Mouse (Mus musculus): ENCODE results near the gene P4hb. TPM values are rescaled to one million over a fixed set of nuclear protein-coding genes. Genes with fewer than 3 reads are reported as not detected.

P4hb gene
- total and polyA plus RNA-seq, 2 experiments from 2014 or later, result 174 to 208 TPM

DNA sequence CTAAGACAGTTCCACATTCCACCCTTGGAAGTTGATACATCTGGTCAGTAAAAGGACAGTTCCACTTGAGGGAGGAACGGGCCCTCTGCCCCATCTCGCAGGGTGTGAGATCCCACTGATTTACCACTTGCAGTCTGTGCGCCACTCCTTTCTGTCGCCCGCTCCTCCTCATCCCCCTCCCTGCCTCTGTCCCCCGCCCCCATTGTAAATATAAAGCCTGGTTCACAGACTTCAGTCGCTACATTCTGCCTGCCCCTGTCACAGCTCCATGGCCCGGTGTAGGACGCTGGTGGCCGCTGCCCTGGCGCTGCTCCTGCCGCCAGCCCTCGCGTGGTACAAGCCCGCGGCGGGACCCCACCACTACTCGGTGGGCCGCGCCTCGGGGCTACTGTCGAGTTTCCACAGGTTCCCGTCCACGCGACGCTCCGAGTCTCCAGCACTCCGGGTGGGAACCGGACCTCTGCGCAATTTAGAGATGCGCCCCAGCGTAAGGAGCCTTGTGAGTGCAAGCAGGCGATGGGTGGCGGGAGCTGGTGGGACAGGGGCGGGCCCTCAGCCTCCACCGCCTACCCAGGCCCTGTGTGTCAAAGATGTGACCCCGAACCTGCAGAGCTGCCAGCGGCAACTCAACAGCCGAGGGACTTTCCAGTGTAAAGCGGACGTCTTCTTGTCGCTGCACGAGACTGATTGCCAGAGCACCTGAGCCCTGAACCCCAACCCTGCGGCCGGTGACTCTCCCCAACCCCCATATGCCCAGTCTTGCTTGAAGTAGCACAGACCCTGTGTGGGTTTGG lies 35.4 kb upstream of the P4hb start, which contains the start of gene Npb:
Npb (plus strand) TSS at position 237 of the 794 bp plus-strand sequence.
- DNase-seq (no peak), ATAC-seq (no peak)
- Histone ChIP-seq H3K4me2 (ENCODE audit: low read depth) (peak within 1 kb of the TSS; percentile 31), H3K9me3 (ENCODE audit: low read length) (no peaks in the 10 kb centered on the region), H3K9ac (peak within 1 kb of the TSS; percentile 26; the same call in 1 of the 2 replicates), H3K4me3 (ENCODE audit: low read depth, low read length) (no peak within 1 kb of the TSS), H3K27me3 (ENCODE audit: insufficient read depth, low read length) (no peaks in the 10 kb centered on the region), H3K36me3 (ENCODE audit: insufficient read depth) (peaks cover 69% of the 10 kb centered on the region), H3K27ac (ENCODE audit: low read depth, low read length) (no peak within 1 kb of the TSS), H3K4me1 (ENCODE audit: insufficient read depth) (no peaks in the 10 kb centered on the region)
- TF ChIP-seq CTCF (IDR thresholded peaks at IDR 0.05; ENCODE audit: low read depth), result no peak
- WGBS, result 8% methylated on average over 45 of the region's 45 CpGs

DNA sequence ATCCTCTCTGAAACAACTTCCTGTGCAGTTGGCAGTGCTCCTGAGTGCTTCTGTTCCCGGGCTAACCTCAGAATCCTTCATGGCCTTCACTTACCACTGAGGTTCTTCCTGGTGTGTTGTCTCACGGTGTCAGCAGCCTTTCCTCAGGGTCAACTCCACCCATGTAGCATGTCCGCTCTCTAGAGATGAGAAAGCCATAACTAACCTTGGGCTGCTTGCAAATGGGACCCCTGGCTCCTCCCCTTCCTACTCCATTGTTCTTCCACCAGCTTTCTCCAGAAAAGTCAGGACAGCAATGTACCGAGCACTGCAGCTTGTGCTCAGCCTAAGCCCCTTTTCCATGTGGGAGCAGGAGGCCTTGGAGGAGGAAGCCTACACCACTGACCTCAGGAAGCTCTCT lies 33.7 kb upstream of the P4hb start:
- no peak for ATAC-seq
- no peak overlapping the region for H3K4me2 ChIP-seq (ENCODE audit: low read depth)
- no peaks in the 10 kb centered on the region for H3K27me3 ChIP-seq (ENCODE audit: insufficient read depth, low read length)
- 76% methylated on average over 4 of the region's 4 CpGs for WGBS
- H3K9me3 ChIP-seq (ENCODE audit: low read length), result no peaks in the 10 kb centered on the region
- H3K4me1 ChIP-seq (ENCODE audit: insufficient read depth), result no peaks in the 10 kb centered on the region
- no peak overlapping the region for H3K4me3 ChIP-seq (ENCODE audit: low read depth, low read length)
- H3K36me3 ChIP-seq (ENCODE audit: insufficient read depth), result peaks cover 68% of the 10 kb centered on the region
- no peak overlapping the region for H3K27ac ChIP-seq (ENCODE audit: low read depth, low read length)
- TF ChIP-seq CTCF (IDR thresholded peaks at IDR 0.05; ENCODE audit: low read depth), result no peak
- no peak for DNase-seq
- H3K9ac ChIP-seq, result no peak overlapping the region

DNA sequence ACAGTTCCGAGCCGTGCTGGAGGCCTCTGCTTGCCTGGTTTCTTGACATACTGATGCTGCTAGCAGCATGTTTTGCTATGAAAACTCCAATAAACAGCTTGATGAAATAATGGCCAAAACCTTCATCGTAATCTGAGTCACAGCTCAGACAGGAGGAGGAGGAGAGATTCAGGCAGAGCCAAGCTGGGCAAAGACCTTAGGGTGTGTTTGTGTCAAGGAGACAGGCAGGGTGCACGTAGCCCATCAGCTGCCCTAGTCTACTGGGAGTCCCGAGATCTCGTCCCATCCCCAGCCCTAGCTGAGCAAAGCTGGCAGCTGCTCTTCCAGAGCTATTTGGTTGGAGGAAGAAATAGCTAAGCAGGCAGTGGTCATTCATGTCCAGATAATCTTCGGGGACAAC lies 32.6 kb upstream of the P4hb start:
- DNase-seq (no peak), ATAC-seq (no peak)
- Histone ChIP-seq H3K9ac (no peak overlapping the region), H3K4me3 (ENCODE audit: low read depth, low read length) (no peak overlapping the region), H3K4me2 (ENCODE audit: low read depth) (no peak overlapping the region), H3K36me3 (ENCODE audit: insufficient read depth) (peaks cover 65% of the 10 kb centered on the region), H3K4me1 (ENCODE audit: insufficient read depth) (no peaks in the 10 kb centered on the region), H3K27ac (ENCODE audit: low read depth, low read length) (no peak overlapping the region), H3K9me3 (ENCODE audit: low read length) (no peaks in the 10 kb centered on the region), H3K27me3 (ENCODE audit: insufficient read depth, low read length) (no peaks in the 10 kb centered on the region)
- no peak for TF ChIP-seq CTCF (IDR thresholded peaks at IDR 0.05; ENCODE audit: low read depth)
- WGBS, result 86% methylated on average over 7 of the region's 7 CpGs

DNA sequence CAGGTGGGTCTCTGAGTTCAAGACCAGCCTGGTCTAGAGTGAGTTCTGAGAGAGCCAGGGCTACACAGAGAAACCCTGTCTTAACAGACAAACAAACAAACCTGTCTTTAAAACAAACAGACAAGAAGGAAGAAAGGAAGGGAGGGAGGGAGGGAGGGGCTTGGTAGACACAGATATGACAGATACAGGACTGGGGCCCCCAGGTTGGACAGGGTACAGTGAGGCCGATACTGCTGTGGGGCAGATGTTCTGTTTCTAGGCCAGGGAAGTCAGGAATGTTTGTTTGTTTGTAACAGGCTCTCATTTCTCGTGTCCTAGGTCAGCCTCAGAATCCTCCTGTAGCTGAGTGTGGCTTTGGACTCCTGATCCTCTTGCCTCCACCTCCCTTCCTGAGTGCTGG lies 30.5 kb upstream of the P4hb start:
- peaks cover 52% of the 10 kb centered on the region for H3K36me3 ChIP-seq (ENCODE audit: insufficient read depth)
- no peak overlapping the region for H3K4me2 ChIP-seq (ENCODE audit: low read depth)
- no peak overlapping the region for H3K4me3 ChIP-seq (ENCODE audit: low read depth, low read length)
- 88% methylated on average over 2 of the region's 2 CpGs for WGBS
- ATAC-seq (no peak), DNase-seq (no peak)
- H3K9ac ChIP-seq, result no peak overlapping the region
- H3K4me1 ChIP-seq (ENCODE audit: insufficient read depth), result peaks cover 6% of the 10 kb centered on the region; the same call in 1 of the 2 replicates
- no peak overlapping the region for H3K27ac ChIP-seq (ENCODE audit: low read depth, low read length)
- no peaks in the 10 kb centered on the region for H3K9me3 ChIP-seq (ENCODE audit: low read length)
- H3K27me3 ChIP-seq (ENCODE audit: insufficient read depth, low read length), result no peaks in the 10 kb centered on the region
- no peak for TF ChIP-seq CTCF (IDR thresholded peaks at IDR 0.05; ENCODE audit: low read depth)

DNA sequence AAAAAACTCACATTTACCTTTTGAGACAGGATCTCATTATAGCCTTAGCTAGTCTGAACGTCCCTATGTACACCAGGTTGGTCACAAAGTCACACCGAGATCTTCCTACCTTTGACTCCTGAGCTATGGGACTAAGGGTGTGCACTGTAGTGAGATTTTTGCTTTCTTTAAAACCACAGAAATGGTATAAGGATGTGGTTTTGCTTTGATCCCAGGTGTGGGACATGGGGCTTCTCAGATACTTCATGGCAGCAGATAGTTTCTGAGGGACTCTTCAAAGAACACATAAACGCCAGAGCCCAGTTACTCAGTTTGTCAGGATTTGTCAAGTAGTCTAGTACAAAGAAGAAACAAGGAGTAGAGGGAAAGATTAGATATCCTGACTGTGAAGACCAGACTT lies 27.7 kb upstream of the P4hb start:
- TF ChIP-seq CTCF (IDR thresholded peaks at IDR 0.05; ENCODE audit: low read depth), result no peak
- H3K9ac ChIP-seq, result no peak overlapping the region
- H3K9me3 ChIP-seq (ENCODE audit: low read length), result no peaks in the 10 kb centered on the region
- DNase-seq (no peak), ATAC-seq (no peak)
- H3K27ac ChIP-seq (ENCODE audit: low read depth, low read length), result no peak overlapping the region
- H3K36me3 ChIP-seq (ENCODE audit: insufficient read depth), result peaks cover 47% of the 10 kb centered on the region
- WGBS, result 97% methylated on average over 3 of the region's 3 CpGs
- H3K4me3 ChIP-seq (ENCODE audit: low read depth, low read length), result no peak overlapping the region
- H3K4me2 ChIP-seq (ENCODE audit: low read depth), result no peak overlapping the region
- peaks cover 13% of the 10 kb centered on the region for H3K4me1 ChIP-seq (ENCODE audit: insufficient read depth)
- no peaks in the 10 kb centered on the region for H3K27me3 ChIP-seq (ENCODE audit: insufficient read depth, low read length)

DNA sequence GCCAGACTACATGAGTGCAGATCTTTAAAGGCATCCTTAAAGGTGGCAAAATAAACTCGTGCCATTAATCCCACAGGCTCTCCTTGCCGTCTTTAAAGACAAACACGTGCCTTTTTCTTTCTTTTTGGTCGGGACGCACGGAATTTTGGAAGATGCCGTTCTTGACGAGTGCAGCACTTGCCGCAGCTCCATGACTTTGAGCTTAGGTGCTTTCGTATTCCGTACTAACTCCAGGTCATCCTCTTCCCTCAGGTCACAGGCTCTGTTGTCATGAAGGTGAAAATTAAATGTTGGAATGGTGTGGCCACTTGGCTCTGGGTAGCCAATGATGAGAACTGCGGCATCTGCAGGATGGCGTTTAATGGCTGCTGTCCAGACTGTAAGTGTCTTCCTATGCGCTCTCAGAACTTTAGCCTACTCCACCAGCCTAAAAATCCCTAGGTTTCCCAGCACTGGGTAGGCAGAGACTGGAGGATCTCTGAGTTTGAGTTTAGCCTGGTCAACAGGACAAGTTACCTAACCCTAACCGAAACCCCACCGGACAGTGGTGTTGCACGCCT lies 26.0 kb upstream of the P4hb start:
- peak overlapping the region; percentile 84 for H3K4me2 ChIP-seq (ENCODE audit: low read depth)
- no peak for DNase-seq
- 45% methylated on average over 17 of the region's 17 CpGs for WGBS
- H3K9ac ChIP-seq, result peak overlapping the region; percentile 91
- ATAC-seq, result no peak
- no peaks in the 10 kb centered on the region for H3K9me3 ChIP-seq (ENCODE audit: low read length)
- TF ChIP-seq CTCF (IDR thresholded peaks at IDR 0.05; ENCODE audit: low read depth), result no peak
- peaks cover 49% of the 10 kb centered on the region for H3K36me3 ChIP-seq (ENCODE audit: insufficient read depth)
- H3K4me1 ChIP-seq (ENCODE audit: insufficient read depth), result peaks cover 13% of the 10 kb centered on the region
- H3K4me3 ChIP-seq (ENCODE audit: low read depth, low read length), result peak overlapping the region; percentile 80
- peak overlapping the region; percentile 79 for H3K27ac ChIP-seq (ENCODE audit: low read depth, low read length)
- H3K27me3 ChIP-seq (ENCODE audit: insufficient read depth, low read length), result no peaks in the 10 kb centered on the region

DNA sequence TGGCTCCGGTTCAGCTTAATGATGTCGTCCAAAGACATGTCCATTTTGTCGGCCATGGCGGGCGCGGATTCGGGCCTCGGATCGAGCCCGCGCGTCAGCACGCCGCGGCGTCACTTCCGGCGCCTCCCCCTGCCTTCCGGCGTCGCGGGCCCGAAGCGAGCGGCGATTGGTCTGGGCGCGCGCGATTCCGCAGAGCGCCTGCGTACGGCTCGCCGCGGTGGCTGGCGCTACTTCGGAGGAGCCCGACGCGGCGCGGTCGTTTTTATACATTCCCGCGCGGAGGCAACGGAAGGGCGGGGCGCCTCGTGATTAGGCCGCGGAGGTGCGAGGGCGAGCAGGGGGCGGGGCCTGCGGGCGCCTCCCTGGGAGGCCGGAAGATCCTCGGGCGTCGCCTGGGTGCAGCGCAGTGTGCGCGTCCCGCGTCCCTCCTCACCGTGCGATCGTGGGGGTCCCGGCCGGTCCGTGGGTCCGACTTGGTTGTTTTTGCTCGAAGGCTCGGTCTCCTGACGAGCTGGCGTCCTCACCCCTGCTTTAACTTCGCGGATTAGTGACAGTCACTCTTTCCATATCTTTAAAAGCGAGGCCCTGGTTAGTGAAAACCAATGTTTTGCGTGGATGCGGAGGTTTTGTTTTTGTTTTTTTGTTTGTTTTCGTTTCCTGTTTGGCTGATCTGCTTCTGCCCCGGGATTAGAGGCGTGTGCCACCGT lies 25.4 kb upstream of the P4hb start, which contains the start of the genes Alyref and Anapc11:
Alyref (minus strand) TSS at position 83 of the 707 bp plus-strand sequence.
Anapc11 (plus strand) TSS at position 139 of the 707 bp plus-strand sequence.
- 3% methylated on average over 88 of the region's 88 CpGs for WGBS
- H3K27ac ChIP-seq (ENCODE audit: low read depth, low read length), result peak within 1 kb of the TSS; percentile 85
- H3K4me2 ChIP-seq (ENCODE audit: low read depth), result peak within 1 kb of the TSS; percentile 93
- H3K4me3 ChIP-seq (ENCODE audit: low read depth, low read length), result peak within 1 kb of the TSS; percentile 80
- DNase-seq (peak; percentile 98), ATAC-seq (peak; percentile 99)
- H3K4me1 ChIP-seq (ENCODE audit: insufficient read depth), result peaks cover 13% of the 10 kb centered on the region
- H3K9ac ChIP-seq, result peak within 1 kb of the TSS; percentile 91
- no peak for TF ChIP-seq CTCF (IDR thresholded peaks at IDR 0.05; ENCODE audit: low read depth)
- H3K36me3 ChIP-seq (ENCODE audit: insufficient read depth), result peaks cover 55% of the 10 kb centered on the region
- no peaks in the 10 kb centered on the region for H3K27me3 ChIP-seq (ENCODE audit: insufficient read depth, low read length)
- H3K9me3 ChIP-seq (ENCODE audit: low read length), result no peaks in the 10 kb centered on the region
